Mouse (Mus musculus): ENCODE measurements around the gene Ubtf.

The Ubtf gene

DNA sequence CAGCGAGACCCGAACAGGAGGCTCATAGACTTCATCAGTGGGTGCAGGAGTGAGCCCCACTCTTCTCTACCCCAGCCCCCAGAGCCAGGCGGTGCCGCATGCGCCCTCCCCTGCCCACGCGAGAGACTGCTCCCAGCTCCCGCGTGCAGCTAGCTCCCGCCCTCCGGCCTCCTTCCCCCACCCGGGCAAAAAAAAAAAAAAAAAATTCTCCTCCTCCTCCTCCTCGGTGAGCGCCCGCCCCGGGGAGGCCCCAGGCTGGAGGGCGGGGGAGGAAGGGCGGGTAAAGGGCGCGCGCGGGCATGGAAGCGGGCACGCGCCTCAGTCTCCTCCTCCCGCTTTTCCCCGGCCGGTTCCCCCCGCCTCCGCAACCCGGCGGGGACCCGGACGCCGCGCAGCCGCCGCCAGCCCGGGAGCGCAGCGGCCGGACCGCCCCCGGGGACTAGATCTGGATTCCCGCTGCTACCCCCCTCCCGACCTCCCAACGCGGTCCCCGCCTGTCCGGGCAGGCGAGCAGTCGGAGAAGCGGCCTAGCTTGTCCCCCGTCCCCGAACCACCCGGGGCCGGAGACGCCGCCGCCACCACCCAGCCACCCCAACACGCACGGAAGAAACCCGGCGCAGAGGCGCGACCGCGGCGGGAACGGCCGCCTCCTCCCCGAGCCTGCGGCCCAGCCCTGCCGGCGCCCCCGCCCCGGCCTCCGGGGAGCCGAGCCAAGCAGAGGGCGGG lies 2.8 kb downstream of the Ubtf start:
- DNase-seq = peak; percentile 93

- peak; percentile 33 for DNase-seq
These were observed 3.6 kb downstream of the Ubtf start for GRCm38 (mm10) chr11:102315690-102316571.

GRCm38 (mm10) chr11:102314321-102314720 lies 5.2 kb downstream of the Ubtf start:
- no peak for DNase-seq

GRCm38 (mm10) chr11:102312586-102312985 lies 7.0 kb downstream of the Ubtf start:
- no peak for DNase-seq

GRCm38 (mm10) chr11:102311966-102312365 lies 7.6 kb downstream of the Ubtf start:
- no peak for DNase-seq

DNA sequence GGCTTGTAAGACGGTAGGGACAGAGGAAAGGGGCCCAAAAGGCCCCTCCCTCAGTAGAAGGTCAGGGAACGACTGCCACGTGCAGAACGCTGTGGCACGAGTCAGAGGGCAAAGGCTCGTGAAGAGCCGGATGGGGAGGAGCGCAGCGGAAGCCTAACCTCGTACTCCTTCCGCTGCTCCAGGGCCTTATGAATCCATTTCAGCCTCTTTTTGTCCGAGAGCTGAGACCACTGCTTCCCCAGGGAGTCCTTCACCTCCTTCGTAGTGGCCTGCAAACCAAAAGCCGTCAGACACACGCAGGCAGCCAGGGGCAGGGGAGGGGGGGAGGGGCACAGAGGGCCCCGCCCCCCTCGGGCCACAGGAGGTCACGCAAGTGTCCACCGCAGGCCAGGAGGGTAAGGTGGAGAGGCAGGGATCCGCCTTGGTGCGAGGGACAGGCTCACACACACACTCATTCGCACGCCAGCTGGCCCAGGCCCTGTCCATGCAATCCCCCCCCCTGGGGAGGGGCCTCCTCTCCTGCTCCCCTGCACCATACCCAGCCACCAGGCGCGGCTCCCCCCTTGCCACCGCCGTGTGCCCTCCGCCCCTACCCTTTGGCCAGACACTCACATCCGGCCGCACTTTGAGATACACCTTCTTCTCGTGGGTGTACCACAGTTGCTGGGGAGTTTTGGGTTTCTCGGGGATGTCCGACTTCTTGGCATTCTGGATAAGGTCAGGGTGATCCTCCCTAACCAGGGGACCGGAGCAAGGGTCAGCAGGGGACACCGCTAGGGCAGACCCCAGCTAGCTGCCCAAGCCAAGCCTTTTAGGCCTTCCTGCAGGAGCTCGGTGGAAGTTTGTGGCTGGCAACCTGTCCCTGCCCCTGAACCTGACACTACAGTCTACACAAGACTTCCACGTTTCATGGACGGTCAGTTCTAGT lies 8.5 kb downstream of the Ubtf start:
- no peak for DNase-seq

DNA sequence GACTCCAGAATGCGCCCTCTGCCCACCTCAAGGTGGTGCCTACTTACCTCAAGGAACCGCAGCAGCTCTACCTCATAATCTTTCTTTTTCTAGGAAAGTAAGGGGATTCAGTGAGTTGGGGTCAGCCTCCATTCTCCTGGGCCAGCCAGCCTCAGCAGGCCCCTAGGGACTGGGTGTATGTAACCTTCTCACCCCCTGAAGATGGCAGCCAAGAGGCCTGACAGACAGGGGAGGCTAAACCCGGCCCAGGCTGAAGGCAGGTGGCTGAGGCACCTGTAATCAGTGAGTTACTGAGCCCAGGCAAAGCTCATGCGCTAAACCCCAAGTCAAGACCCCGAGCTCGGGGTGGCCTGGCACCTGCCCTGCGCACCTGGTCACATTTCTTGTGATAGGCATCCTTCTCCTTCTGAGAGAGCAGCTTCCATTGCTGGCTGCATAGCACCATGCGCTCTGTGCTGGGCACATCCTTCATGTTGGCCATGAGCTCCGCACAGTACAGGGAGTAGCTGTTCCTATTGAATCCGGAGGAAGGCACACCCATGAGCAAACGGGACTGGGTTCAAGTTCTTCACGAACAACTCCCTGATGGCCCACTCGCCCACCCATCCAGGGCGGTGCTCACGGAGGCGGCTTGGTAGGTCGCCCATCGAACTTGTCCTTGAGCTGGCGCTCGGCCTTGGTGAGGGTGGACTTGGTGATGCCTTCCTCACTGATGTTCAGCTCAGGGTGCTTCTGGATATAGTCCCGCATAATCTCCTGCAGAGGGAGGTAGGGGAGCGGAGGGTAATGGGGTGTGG lies 9.5 kb downstream of the Ubtf start:
- DNase-seq = no peak

DNA sequence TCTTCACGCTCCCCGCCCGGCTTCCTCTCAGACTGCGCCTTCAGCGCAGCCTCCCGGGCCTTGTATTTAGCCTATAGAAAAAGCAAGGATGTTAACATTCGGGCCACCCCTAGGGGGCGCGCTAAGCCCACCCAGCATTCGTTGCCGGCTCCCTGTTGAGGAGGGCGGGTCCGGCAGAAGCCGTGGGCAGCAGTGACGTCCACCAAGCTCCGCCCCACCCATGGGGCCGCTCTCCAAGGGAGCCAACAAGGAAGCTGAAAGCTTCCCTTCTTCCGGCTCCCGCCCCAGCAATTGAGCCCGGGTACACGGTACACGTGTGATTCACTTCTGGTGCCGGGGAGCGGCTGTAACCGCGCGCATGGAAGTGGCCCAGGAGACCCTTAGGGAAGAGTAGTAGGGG lies 10.6 kb downstream of the Ubtf start:
- peak; percentile 97 for DNase-seq

GRCm38 (mm10) chr11:102308104-102308503 lies 11.4 kb downstream of the Ubtf start:
- no peak for DNase-seq

GRCm38 (mm10) chr11:102305359-102305758 lies 14.2 kb downstream of the Ubtf start:
- DNase-seq = no peak

- DNase-seq = no peak
These were observed 15.4 kb downstream of the Ubtf start for GRCm38 (mm10) chr11:102304141-102304540.

- peak; percentile 83 for DNase-seq
These were observed 19.7 kb downstream of the Ubtf start for GRCm38 (mm10) chr11:102299839-102300238.

DNA sequence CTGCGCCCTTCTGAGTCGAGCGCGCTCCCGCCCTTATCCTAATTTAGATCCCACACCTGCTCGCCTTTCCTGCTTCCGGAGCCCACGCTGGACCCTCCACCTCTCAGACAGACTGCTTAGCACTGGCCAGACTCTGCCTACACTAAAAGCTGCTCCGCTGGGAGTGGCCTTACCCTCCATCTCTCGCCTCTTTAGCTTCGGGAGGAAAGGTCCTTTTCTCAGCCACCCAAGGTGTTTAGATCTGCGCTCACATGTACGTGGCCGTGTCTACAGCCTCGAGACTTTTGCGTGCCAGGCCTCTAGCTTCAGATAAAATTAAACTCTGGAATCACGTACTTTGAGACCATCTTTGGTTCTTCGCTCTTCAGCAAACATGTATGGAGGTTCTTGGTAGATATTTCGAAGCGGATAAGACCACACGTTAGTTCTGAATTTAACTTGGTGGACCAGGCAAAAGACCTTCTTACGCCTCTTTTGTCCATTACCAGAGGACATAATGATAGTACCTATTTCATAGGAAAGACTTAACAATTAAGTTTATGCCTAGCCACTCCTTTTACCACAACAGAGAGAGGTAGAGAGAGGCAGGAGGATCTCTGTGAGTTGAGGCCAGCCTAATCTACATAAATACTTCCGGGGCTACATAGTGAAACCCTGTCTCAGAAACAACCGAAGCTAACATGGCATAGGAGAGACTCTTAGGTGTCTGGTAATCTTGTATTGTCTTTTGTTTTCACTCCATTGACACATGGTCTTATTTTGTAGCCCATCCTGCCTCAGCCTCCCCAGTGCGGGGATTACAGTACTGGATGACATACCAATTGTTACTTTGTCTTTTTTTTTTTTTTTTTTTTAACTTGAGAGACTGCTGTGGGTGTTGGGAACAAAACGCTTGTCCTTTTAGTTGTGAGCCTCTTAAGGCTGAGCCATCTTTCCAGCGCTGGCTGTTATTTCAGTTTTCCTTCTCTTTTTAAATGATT lies 21.7 kb downstream of the Ubtf start:
- DNase-seq = no peak

GRCm38 (mm10) chr11:102296491-102297472 lies 22.8 kb downstream of the Ubtf start, which contains the start of gene Atxn7l3:
TSS of gene Atxn7l3 (minus strand) at chr11:102296631.
- peak; percentile 99 for DNase-seq

DNA sequence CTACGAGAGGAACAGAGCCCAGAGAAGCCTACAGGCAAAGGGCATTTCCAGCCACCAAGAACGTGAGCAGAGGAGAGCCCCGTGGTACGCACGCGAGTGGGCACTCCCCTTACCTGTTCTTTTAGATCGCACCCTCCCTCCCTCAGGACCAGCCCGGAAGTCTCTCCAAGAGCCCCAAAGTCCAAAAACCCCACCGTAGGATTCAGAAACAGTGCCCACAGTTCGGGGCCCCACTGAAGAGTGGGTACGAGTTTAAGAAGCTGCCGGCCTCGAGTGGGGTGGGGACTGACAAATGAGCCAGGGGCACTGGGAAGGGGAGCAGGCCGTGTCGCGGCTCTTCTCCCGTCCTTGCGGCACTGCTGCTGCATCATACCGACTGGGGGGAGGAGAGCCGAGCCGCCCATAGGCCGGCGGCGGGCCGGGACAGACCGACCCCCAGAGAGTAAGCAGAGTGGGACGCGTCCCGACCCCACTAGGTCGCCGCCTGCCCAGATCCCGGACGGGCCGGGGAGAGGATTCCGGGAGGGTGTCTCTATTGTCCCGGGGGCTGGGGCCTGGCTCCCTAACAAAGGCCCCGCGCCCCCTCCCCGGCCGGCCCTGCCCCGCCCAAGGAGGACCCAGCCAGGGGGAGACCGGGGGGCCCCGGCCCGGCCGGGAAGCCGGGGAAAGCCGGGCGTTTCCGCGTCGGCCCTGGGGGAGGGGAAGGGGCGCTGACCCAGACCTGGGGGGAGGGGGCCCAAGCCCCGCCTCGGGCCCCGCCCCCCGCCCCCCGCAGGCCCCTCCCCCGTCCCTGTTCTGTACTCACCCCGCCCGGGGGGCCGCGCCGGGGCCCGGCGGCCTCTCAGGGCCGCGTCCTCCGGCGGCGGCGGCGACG lies 23.7 kb downstream of the Ubtf start:
- DNase-seq = peak; percentile 76

GRCm38 (mm10) chr11:102294887-102295597 lies 24.5 kb downstream of the Ubtf start:
- peak; percentile 79 for DNase-seq

GRCm38 (mm10) chr11:102294416-102294815 lies 25.1 kb downstream of the Ubtf start:
- DNase-seq = no peak

DNA sequence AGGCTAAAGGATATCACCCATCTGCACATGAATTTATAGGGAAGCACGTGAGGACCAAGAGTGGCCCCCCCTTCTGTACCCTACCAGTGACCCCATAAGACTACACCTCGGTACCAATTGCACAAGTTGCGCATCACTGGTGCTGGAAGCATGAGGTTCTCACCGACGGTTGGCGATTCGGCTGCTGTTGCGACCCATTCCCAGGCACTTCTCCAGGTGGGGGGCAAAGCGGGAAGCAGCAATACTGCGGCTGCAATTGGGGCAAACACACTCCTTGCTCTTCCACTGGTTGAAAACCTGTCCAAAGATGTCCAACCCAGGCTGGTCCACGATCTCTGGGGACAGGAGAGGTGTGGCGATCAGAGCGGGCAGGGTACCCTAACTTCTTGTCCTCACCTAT lies 25.6 kb downstream of the Ubtf start:
- DNase-seq = no peak
